Mouse (Mus musculus) hindbrain, embryonic 10.5 days (tissue): ENCODE data around the gene Laptm5. TPM values are rescaled to one million over a fixed set of nuclear protein-coding genes. Genes with fewer than 3 reads are reported as not detected.

ENCODE experiments used
- DNase-seq: peaks from one replicate; pipeline ENCODE4 v3.0.0-alpha.2; 2017; ENCODE audit warnings: low spot score
- H3K27ac ChIP-seq: fragments of 300-500 bp; sonication (generic); 2 replicates; pipeline ENCODE4 v1.5.1; 2016; ENCODE audit warnings: mild to moderate bottlenecking, moderate library complexity
- H3K27me3 ChIP-seq: fragments of 300-500 bp; sonication (generic); 2 replicates; pipeline ENCODE4 v1.6.1; 2016; ENCODE audit warnings: mild to moderate bottlenecking; ENCODE audit not compliant: poor library complexity, insufficient read depth, severe bottlenecking
- H3K36me3 ChIP-seq: fragments of 300-500 bp; sonication (generic); 2 replicates; pipeline ENCODE4 v1.6.1; 2016; ENCODE audit warnings: mild to moderate bottlenecking, moderate library complexity
- H3K4me1 ChIP-seq: fragments of 300-500 bp; sonication (generic); replicated peaks from 2 replicates; pipeline ENCODE4 v1.6.1; 2016; ENCODE audit warnings: mild to moderate bottlenecking
- H3K4me3 ChIP-seq: fragments of 300-500 bp; sonication (generic); 2 replicates; pipeline ENCODE4 v1.5.1; 2016; ENCODE audit warnings: mild to moderate bottlenecking, moderate library complexity
- H3K9me3 ChIP-seq: fragments of 300-500 bp; sonication (generic); 2 replicates; pipeline ENCODE4 v1.6.1; 2016; ENCODE audit warnings: mild to moderate bottlenecking, moderate library complexity
- WGBS: fragments of 180-500 bp; shearing (Covaris S2); methylation state at CpG from one replicate; pipeline ENCODE4 v1.1.7; 2016; 5-methylcytosine and 5-hydroxymethylcytosine counted together
- polyA plus RNA-seq: library from polyadenylated mRNA; unstranded; fragments of >200 nt; fragmentation: Nextera tagmentation; extraction: Ambion mirVana; gene quantifications from 2 replicates; pipeline ENCODE4 v1.2.1, GENCODE M21; 2016

The Laptm5 gene
- polyA plus RNA-seq, 1 experiment from 2014 or later = 25.9 TPM

GRCm38 (mm10) chr4:130949821-130950384 is 37.0 kb downstream of the Laptm5 start:
- no peak overlapping the region for H3K27ac ChIP-seq
- 84% methylated on average over 35 of the region's 35 CpGs for WGBS
- DNase-seq = no peak
- no peaks in the 10 kb centered on the region for H3K36me3 ChIP-seq
- H3K9me3 ChIP-seq = no peaks in the 10 kb centered on the region
- H3K4me1 ChIP-seq = peaks cover 14% of the 10 kb centered on the region
- H3K27me3 ChIP-seq = peaks cover 7% of the 10 kb centered on the region; the same call in 1 of the 2 replicates
- no peak overlapping the region for H3K4me3 ChIP-seq

- peak; percentile 25 for DNase-seq
- no peak overlapping the region for H3K4me3 ChIP-seq
- no peaks in the 10 kb centered on the region for H3K9me3 ChIP-seq
- H3K4me1 ChIP-seq = peaks cover 9% of the 10 kb centered on the region
- 48% methylated on average over 17 of the region's 17 CpGs for WGBS
- H3K27me3 ChIP-seq = no peaks in the 10 kb centered on the region; the same call in 1 of the 2 replicates
- no peak overlapping the region for H3K27ac ChIP-seq
- H3K36me3 ChIP-seq = no peaks in the 10 kb centered on the region
Observed at GRCm38 (mm10) chr4:130952531-130952930, 39.6 kb downstream of the Laptm5 start.

- Histone ChIP-seq H3K36me3 (no peaks in the 10 kb centered on the region), H3K27ac (no peak overlapping the region), H3K4me3 (no peak overlapping the region), H3K4me1 (peaks cover 13% of the 10 kb centered on the region; the same call in 1 of the 2 replicates), H3K9me3 (no peaks in the 10 kb centered on the region), H3K27me3 (no peaks in the 10 kb centered on the region; the same call in 1 of the 2 replicates)
- 78% methylated on average over 10 of the region's 10 CpGs for WGBS
- DNase-seq = no peak
Observed at GRCm38 (mm10) chr4:130957156-130957555, 44.2 kb downstream of the Laptm5 start.

GRCm38 (mm10) chr4:130958812-130959211 is 45.9 kb downstream of the Laptm5 start:
- no peaks in the 10 kb centered on the region for H3K9me3 ChIP-seq
- H3K27me3 ChIP-seq = no peaks in the 10 kb centered on the region; the same call in 1 of the 2 replicates
- 70% methylated on average over 5 of the region's 5 CpGs for WGBS
- peaks cover 13% of the 10 kb centered on the region; the same call in 1 of the 2 replicates for H3K4me1 ChIP-seq
- no peak overlapping the region for H3K4me3 ChIP-seq
- no peak for DNase-seq
- H3K27ac ChIP-seq = no peak overlapping the region
- no peaks in the 10 kb centered on the region for H3K36me3 ChIP-seq

- H3K4me3 ChIP-seq = no peak overlapping the region
- H3K27ac ChIP-seq = no peak overlapping the region
- 64% methylated on average over 6 of the region's 6 CpGs for WGBS
- H3K9me3 ChIP-seq = no peaks in the 10 kb centered on the region
- H3K27me3 ChIP-seq = no peaks in the 10 kb centered on the region; the same call in 1 of the 2 replicates
- H3K36me3 ChIP-seq = no peaks in the 10 kb centered on the region
- no peak for DNase-seq
- peaks cover 13% of the 10 kb centered on the region; the same call in 1 of the 2 replicates for H3K4me1 ChIP-seq
Observed at GRCm38 (mm10) chr4:130959678-130960077, 46.8 kb downstream of the Laptm5 start.

- DNase-seq = peak; percentile 86
- WGBS = 33% methylated on average over 9 of the region's 9 CpGs
- no peaks in the 10 kb centered on the region; the same call in 1 of the 2 replicates for H3K27me3 ChIP-seq
- no peaks in the 10 kb centered on the region for H3K36me3 ChIP-seq
- H3K27ac ChIP-seq = no peak overlapping the region
- H3K9me3 ChIP-seq = no peaks in the 10 kb centered on the region
- H3K4me1 ChIP-seq = peaks cover 13% of the 10 kb centered on the region; the same call in 1 of the 2 replicates
- no peak overlapping the region for H3K4me3 ChIP-seq
Observed at GRCm38 (mm10) chr4:130960118-130960734, 47.3 kb downstream of the Laptm5 start.

- WGBS = 96% methylated on average over 1 of the region's 1 CpGs
- no peaks in the 10 kb centered on the region for H3K36me3 ChIP-seq
- H3K9me3 ChIP-seq = peaks cover 10% of the 10 kb centered on the region; the same call in 1 of the 2 replicates
- H3K4me1 ChIP-seq = peaks cover 19% of the 10 kb centered on the region
- no peaks in the 10 kb centered on the region for H3K27me3 ChIP-seq
- no peak for DNase-seq
- H3K27ac ChIP-seq = no peak overlapping the region
- no peak overlapping the region for H3K4me3 ChIP-seq
Observed at GRCm38 (mm10) chr4:130971278-130971677, 58.4 kb downstream of the Laptm5 start.

- 84% methylated on average over 5 of the region's 5 CpGs for WGBS
- DNase-seq = no peak
- Histone ChIP-seq H3K4me1 (peaks cover 7% of the 10 kb centered on the region), H3K27ac (no peak overlapping the region), H3K4me3 (no peak overlapping the region), H3K36me3 (no peaks in the 10 kb centered on the region), H3K27me3 (no peaks in the 10 kb centered on the region), H3K9me3 (peaks cover 10% of the 10 kb centered on the region; the same call in 1 of the 2 replicates)
Observed at GRCm38 (mm10) chr4:130972421-130972829, 59.5 kb downstream of the Laptm5 start.

- DNase-seq = no peak
- Histone ChIP-seq H3K36me3 (no peaks in the 10 kb centered on the region), H3K27me3 (no peaks in the 10 kb centered on the region), H3K27ac (no peak overlapping the region), H3K4me3 (no peak overlapping the region), H3K9me3 (peaks cover 10% of the 10 kb centered on the region; the same call in 1 of the 2 replicates), H3K4me1 (peaks cover 7% of the 10 kb centered on the region; the same call in 1 of the 2 replicates)
- WGBS = 65% methylated on average over 19 of the region's 19 CpGs
Observed at GRCm38 (mm10) chr4:130973332-130974263, 60.7 kb downstream of the Laptm5 start.

GRCm38 (mm10) chr4:130978981-130979380 is 66.1 kb downstream of the Laptm5 start:
- DNase-seq = no peak
- Histone ChIP-seq H3K4me1 (no peaks in the 10 kb centered on the region), H3K9me3 (no peaks in the 10 kb centered on the region), H3K4me3 (no peak overlapping the region), H3K27ac (no peak overlapping the region), H3K36me3 (no peaks in the 10 kb centered on the region), H3K27me3 (peaks cover 2% of the 10 kb centered on the region; the same call in 1 of the 2 replicates)
- WGBS = 78% methylated on average over 3 of the region's 3 CpGs

GRCm38 (mm10) chr4:130984416-130985182 is 71.7 kb downstream of the Laptm5 start:
- Histone ChIP-seq H3K27me3 (peaks cover 3% of the 10 kb centered on the region; the same call in 1 of the 2 replicates), H3K9me3 (no peaks in the 10 kb centered on the region), H3K36me3 (no peaks in the 10 kb centered on the region), H3K27ac (peak overlapping the region; percentile 57; the same call in 1 of the 2 replicates), H3K4me1 (0 out of 2 replicates have a peak, but pooled peaks cover 6% of the 10 kb centered on the region), H3K4me3 (no peak overlapping the region)
- WGBS = 71% methylated on average over 17 of the region's 17 CpGs
- no peak for DNase-seq
